Mouse (Mus musculus) MEL (cell line): ENCODE measurements around the gene Cgnl1.

ENCODE experiments used
- BHLHE40 ChIP-seq: IDR thresholded peaks from 2 replicates; pipeline ENCODE4 v1.6.1; 2012; ENCODE audit warnings: low read depth, mild to moderate bottlenecking, inconsistent platforms, low read length, improper control_type of control experiment, borderline replicate concordance
- CTCF ChIP-seq, 3 experiments: IDR thresholded peaks in 2 of 3; conservative IDR thresholded peaks in 1 of 3; 2 replicates each; pipeline ENCODE4 v1.5.1; 2011 to 2012; ENCODE audit warnings: low read length in 3 of 3, low read depth in 2 of 3, mild to moderate bottlenecking in 2 of 3, improper control_type of control experiment in 1 of 3, inconsistent platforms in 1 of 3, mixed read lengths in 1 of 3, moderate library complexity in 1 of 3; ENCODE audit not compliant: control insufficient read depth in 1 of 3, insufficient read depth in 1 of 3, poor library complexity in 1 of 3, severe bottlenecking in 1 of 3
- GATA1 ChIP-seq: IDR thresholded peaks from 2 replicates; pipeline ENCODE4 v1.6.1; 2011; ENCODE audit warnings: low read depth, low read length, improper control_type of control experiment
- MXI1 ChIP-seq: IDR thresholded peaks from 2 replicates; pipeline ENCODE4 v1.6.1; 2011; ENCODE audit warnings: mild to moderate bottlenecking, low read depth, low read length, improper control_type of control experiment
- MYC ChIP-seq: IDR thresholded peaks from 2 replicates; pipeline ENCODE4 v1.6.1; 2011; ENCODE audit warnings: low read depth, mild to moderate bottlenecking, low read length, improper control_type of control experiment, moderate library complexity
- POLR2A ChIP-seq, 2 experiments: IDR thresholded peaks; 2 replicates each; pipeline ENCODE4 v1.6.1; 2011 to 2012; ENCODE audit warnings: low read length in 2 of 2, mild to moderate bottlenecking in 2 of 2, control low read depth in 1 of 2, improper control_type of control experiment in 1 of 2, low read depth in 1 of 2, moderate library complexity in 1 of 2; ENCODE audit not compliant: control insufficient read depth in 1 of 2, insufficient read depth in 1 of 2, poor library complexity in 1 of 2
- POLR2AphosphoS5 ChIP-seq: IDR thresholded peaks from 2 replicates; pipeline ENCODE4 v1.6.1; 2012; ENCODE audit warnings: low read depth, borderline replicate concordance, mild to moderate bottlenecking, inconsistent platforms, low read length, moderate library complexity, mixed read lengths
- UBTF ChIP-seq: IDR thresholded peaks from 2 replicates; pipeline ENCODE4 v1.6.1; 2012; ENCODE audit warnings: low read depth, mild to moderate bottlenecking, inconsistent platforms, low read length, improper control_type of control experiment, moderate library complexity, borderline replicate concordance; ENCODE audit not compliant: insufficient read depth
- ZC3H11A ChIP-seq: IDR thresholded peaks from 2 replicates; pipeline ENCODE4 v1.6.1; 2012; ENCODE audit warnings: low read depth, mild to moderate bottlenecking, inconsistent platforms, low read length, improper control_type of control experiment

GRCm38 (mm10) chr9:71654861-71655260 is 116.5 kb downstream of the Cgnl1 start:
- TF ChIP-seq GATA1 (no peak), UBTF (no peak), BHLHE40 (no peak), CTCF (IDR thresholded peaks at IDR 0.05 in 2 of 3, conservative IDR thresholded peaks at IDR 0.05 in 1 of 3; ENCODE audit: control insufficient read depth in 1 of 3, insufficient read depth in 1 of 3, low read depth in 2 of 3, low read length in 3 of 3, poor library complexity in 1 of 3, severe bottlenecking in 1 of 3) (no peak), MXI1 (no peak), POLR2A (IDR thresholded peaks at IDR 0.05; ENCODE audit: control insufficient read depth in 1 of 2, insufficient read depth in 1 of 2, low read depth in 1 of 2, low read length in 2 of 2, poor library complexity in 1 of 2) (no peak), MYC (no peak), ZC3H11A (no peak), POLR2AphosphoS5 (no peak)
